Mouse (Mus musculus) limb, embryonic 11.5 days (tissue): Measurements from ENCODE around the gene Miox. TPM values are rescaled to one million over a fixed set of nuclear protein-coding genes. Genes with fewer than 3 reads are reported as not detected.
A peak's percentile ranks its signal among the peaks of the same experiment; 100 is the strongest.

ENCODE experiments used
- ATAC-seq: fragments of 200-750 bp; cut with Nextera tagmentation; 2 replicates; pipeline ENCODE4 v1.8.0; 2017; ENCODE audit warnings: low read depth; ENCODE audit not compliant: insufficient number of reproducible peaks, low FRiP score, low TSS enrichment
- DNase-seq: peaks from one replicate; pipeline ENCODE4 v3.0.0-alpha.2; 2015; ENCODE audit warnings: low spot score
- H3K27ac ChIP-seq: fragments of 300-500 bp; sonication (generic); replicated peaks from 2 replicates; pipeline ENCODE4 v1.5.1; 2014; ENCODE audit warnings: low read depth, mild to moderate bottlenecking, low read length
- H3K27me3 ChIP-seq: fragments of 300-500 bp; sonication (generic); 2 replicates; pipeline ENCODE4 v1.6.1; 2014; ENCODE audit warnings: mild to moderate bottlenecking, low read length, mixed read lengths; ENCODE audit not compliant: control insufficient read depth, insufficient read depth
- H3K36me3 ChIP-seq: fragments of 300-500 bp; sonication (generic); 2 replicates; pipeline ENCODE4 v1.6.1; 2014; ENCODE audit warnings: mild to moderate bottlenecking, low read length, moderate library complexity, mixed read lengths; ENCODE audit not compliant: control insufficient read depth, insufficient read depth
- H3K4me1 ChIP-seq: fragments of 300-500 bp; sonication (generic); 2 replicates; pipeline ENCODE4 v1.6.1; 2014; ENCODE audit warnings: low read length, mixed read lengths; ENCODE audit not compliant: control insufficient read depth, insufficient read depth
- H3K4me2 ChIP-seq: fragments of 300-500 bp; sonication (generic); 2 replicates; pipeline ENCODE4 v1.6.1; 2014; ENCODE audit warnings: low read depth, mild to moderate bottlenecking, moderate library complexity; ENCODE audit not compliant: severe bottlenecking
- H3K4me3 ChIP-seq: fragments of 300-500 bp; sonication (generic); 2 replicates; pipeline ENCODE4 v1.5.1; 2014; ENCODE audit warnings: low read depth, low read length
- H3K9ac ChIP-seq: fragments of 300-500 bp; sonication (generic); 2 replicates; pipeline ENCODE4 v1.6.1; 2014; ENCODE audit warnings: mild to moderate bottlenecking, low read length
- H3K9me3 ChIP-seq: fragments of 300-500 bp; sonication (generic); 2 replicates; pipeline ENCODE4 v1.6.1; 2016; ENCODE audit warnings: low read length; ENCODE audit not compliant: control insufficient read depth
- WGBS: fragments of 180-500 bp; shearing (Covaris S2); extraction: QIAGEN DNeasy Blood & Tissue Kit; methylation state at CpG from one replicate; pipeline ENCODE4 v1.1.7; 2014; 5-methylcytosine and 5-hydroxymethylcytosine counted together
- polyA plus RNA-seq: library from polyadenylated mRNA; unstranded; fragments of >200 nt; fragmentation: Nextera tagmentation; extraction: Ambion mirVana; gene quantifications from 2 replicates; pipeline ENCODE4 v1.2.1, GENCODE M21; 2014

Gene Miox
- polyA plus RNA-seq, 1 experiment from 2014 or later, result not detected

DNA sequence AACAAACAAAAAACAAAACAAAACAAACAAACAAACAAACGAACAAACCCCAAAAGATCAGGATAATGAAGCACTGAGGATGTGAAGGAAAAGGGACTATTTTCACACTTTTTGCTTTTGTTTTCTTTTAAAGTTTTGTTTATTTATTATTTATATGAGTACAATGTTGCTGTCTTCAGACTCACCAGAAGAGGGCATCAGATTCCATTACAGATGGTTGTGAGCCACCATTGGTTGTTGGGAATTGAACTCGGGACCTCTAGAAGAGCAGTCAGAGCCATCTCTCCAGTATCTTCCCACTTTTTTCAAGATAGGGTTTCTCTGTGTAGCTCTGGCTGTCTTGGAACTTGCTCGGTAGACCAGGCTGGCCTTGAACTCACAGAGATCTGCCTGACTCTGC lies 9.1 kb downstream of the Miox start:
- 82% methylated on average over 3 of the region's 3 CpGs for WGBS
- H3K4me3 ChIP-seq, result no peak overlapping the region
- H3K9ac ChIP-seq, result no peak overlapping the region
- H3K27me3 ChIP-seq, result no peaks in the 10 kb centered on the region
- ATAC-seq (no peak), DNase-seq (no peak)
- no peak overlapping the region for H3K4me2 ChIP-seq
- no peaks in the 10 kb centered on the region for H3K4me1 ChIP-seq
- H3K9me3 ChIP-seq, result no peaks in the 10 kb centered on the region
- no peak overlapping the region for H3K27ac ChIP-seq
- no peaks in the 10 kb centered on the region for H3K36me3 ChIP-seq

DNA sequence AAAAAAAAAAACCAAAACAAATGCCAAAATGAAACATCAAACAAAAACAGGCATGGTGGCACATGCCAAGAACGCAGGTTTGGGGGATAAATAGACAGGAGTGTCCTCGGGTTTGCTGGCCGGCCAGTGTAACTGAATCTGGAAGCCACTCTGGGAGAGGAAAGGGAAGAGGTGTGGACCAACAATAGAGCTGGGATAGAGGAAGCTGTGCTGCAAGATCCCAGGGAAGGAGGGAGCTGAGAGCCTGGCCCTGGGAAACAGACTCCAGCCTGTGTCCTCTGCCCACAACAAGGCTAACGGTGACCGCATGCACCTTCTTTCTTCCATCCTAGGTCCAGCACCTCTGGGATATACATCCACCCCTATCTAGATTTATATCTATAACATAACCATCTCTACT lies 16.2 kb downstream of the Miox start:
- ATAC-seq (no peak), DNase-seq (no peak)
- H3K36me3 ChIP-seq, result peaks cover 15% of the 10 kb centered on the region
- H3K9me3 ChIP-seq, result no peaks in the 10 kb centered on the region
- no peak overlapping the region for H3K4me3 ChIP-seq
- WGBS, result 79% methylated on average over 5 of the region's 5 CpGs
- no peak overlapping the region for H3K4me2 ChIP-seq
- no peak overlapping the region for H3K27ac ChIP-seq
- H3K27me3 ChIP-seq, result no peaks in the 10 kb centered on the region
- no peak overlapping the region for H3K9ac ChIP-seq
- peaks cover 8% of the 10 kb centered on the region; the same call in 1 of the 2 replicates for H3K4me1 ChIP-seq

DNA sequence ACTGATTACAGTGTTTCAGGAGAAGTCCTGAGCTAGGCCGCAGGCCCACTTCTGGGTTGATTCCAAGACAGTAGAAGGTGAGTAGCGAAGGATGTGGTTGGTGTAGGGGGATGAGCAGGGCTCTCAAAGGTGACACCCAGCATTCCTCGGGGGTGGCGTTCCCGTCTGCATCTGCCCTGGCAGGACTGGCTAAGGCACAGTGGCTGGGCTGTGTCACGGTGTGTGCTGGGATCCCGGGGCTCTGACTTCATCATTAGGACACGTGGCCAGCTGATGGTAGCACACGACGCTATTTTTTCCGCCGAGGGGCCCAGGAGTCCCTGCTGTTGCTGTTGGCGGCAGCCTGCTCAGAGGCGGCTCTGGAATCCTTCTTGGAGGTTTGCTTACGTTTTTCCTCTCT lies 17.1 kb downstream of the Miox start:
- ATAC-seq (no peak), DNase-seq (no peak)
- Histone ChIP-seq H3K9ac (no peak overlapping the region), H3K4me2 (no peak overlapping the region), H3K27me3 (no peaks in the 10 kb centered on the region), H3K4me3 (no peak overlapping the region), H3K36me3 (peaks cover 15% of the 10 kb centered on the region), H3K9me3 (no peaks in the 10 kb centered on the region), H3K4me1 (peaks cover 8% of the 10 kb centered on the region; the same call in 1 of the 2 replicates), H3K27ac (no peak overlapping the region)
- 89% methylated on average over 15 of the region's 15 CpGs for WGBS

DNA sequence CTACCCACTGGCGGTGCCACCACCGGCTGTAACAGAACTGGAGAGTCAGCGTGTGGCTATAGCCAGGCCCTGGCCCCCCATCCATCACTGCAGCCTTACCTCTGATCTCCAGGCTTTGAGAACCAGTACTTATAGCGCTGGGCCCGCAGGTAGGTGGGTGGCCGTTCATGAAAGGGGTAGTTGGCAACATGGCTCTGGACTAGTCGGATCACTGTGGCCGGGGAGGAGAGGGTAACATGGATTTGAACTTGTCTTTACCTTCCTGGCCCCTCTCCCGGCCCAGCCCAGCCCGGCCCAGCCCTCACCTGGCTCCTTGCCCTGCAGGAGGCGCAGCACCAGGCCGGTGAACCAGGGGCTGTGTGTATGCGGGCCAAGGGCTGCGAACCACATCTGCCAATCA lies 17.9 kb downstream of the Miox start:
- H3K27ac ChIP-seq, result no peak overlapping the region
- peaks cover 15% of the 10 kb centered on the region for H3K36me3 ChIP-seq
- peaks cover 8% of the 10 kb centered on the region; the same call in 1 of the 2 replicates for H3K4me1 ChIP-seq
- H3K9me3 ChIP-seq, result no peaks in the 10 kb centered on the region
- ATAC-seq (no peak), DNase-seq (no peak)
- H3K9ac ChIP-seq, result no peak overlapping the region
- WGBS, result 89% methylated on average over 14 of the region's 14 CpGs
- no peak overlapping the region for H3K4me3 ChIP-seq
- no peaks in the 10 kb centered on the region for H3K27me3 ChIP-seq
- no peak overlapping the region for H3K4me2 ChIP-seq

DNA sequence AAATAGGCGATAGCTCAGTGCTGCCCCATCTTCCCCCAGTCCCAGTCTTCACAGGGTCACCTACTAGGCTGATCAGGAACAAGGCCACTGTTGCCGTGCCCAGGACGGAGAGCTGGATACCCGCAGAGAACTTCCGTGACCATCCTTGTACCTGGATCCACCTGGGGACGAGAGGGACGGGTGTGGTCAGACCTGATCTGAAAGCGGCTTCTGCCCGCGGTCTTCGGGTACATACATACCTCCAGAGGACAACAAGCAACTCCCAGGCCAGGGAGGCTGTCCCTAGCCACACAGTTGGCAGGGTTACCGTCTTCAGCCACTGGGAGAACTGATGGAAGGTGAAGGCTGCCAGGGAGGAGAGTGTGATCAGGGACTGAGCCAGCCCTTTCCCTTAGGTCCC lies 18.6 kb downstream of the Miox start:
- no peak overlapping the region for H3K27ac ChIP-seq

DNA sequence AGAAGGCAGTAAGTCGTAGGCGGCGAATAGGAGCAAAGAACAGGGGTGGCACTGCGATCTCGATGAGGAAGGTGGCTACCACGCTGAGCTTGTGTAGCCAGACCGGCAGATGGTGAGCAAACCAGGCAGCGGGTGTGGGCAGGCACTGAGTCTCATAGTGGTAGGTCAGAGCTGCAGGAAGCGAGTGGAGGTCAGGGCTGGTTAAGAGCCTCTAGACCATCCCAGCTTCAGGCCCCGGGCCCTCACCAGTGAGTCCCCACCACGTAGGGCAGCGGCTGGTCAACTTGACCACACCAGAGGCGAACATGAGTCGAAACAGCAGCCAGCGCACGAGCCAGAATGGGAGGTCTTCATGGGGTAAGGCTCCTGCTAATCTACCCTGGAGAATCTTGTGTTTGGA lies 19.6 kb downstream of the Miox start:
- DNase-seq (no peak), ATAC-seq (no peak)
- Histone ChIP-seq H3K36me3 (peaks cover 15% of the 10 kb centered on the region), H3K4me1 (peaks cover 8% of the 10 kb centered on the region; the same call in 1 of the 2 replicates), H3K4me2 (peak overlapping the region; percentile 75; the same call in 1 of the 2 replicates), H3K4me3 (no peak overlapping the region), H3K27ac (no peak overlapping the region), H3K9me3 (no peaks in the 10 kb centered on the region), H3K9ac (no peak overlapping the region; the same call in 1 of the 2 replicates), H3K27me3 (no peaks in the 10 kb centered on the region)
- 97% methylated on average over 16 of the region's 16 CpGs for WGBS

More for the DNA sequence above, 18.6 kb downstream of the Miox start:
- no peak for ATAC-seq
- Histone ChIP-seq H3K4me3 (no peak overlapping the region), H3K27me3 (no peaks in the 10 kb centered on the region), H3K9ac (no peak overlapping the region), H3K36me3 (peaks cover 15% of the 10 kb centered on the region), H3K4me2 (no peak overlapping the region), H3K4me1 (peaks cover 8% of the 10 kb centered on the region; the same call in 1 of the 2 replicates), H3K9me3 (no peaks in the 10 kb centered on the region)
- no peak for DNase-seq
- 92% methylated on average over 12 of the region's 12 CpGs for WGBS

DNA sequence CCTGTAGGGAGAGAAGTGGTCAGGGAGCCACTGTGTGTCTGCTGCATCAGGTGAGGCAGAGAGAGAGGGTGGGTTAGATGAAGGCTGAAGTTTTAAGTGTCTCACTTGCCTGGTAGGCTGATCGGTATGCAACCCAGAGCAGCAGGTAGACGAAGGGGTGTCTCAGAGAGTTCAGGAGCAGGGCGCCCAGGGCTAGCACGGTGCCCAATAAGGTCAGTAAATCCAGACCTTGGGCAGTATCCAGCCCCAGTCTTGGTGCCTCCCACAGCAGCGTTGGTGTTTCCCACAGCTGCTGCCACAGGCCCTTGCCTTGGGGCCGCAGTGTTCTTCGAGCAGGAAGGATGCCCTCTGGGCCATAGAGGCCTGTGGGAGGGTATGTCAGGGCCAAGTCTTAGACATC lies 20.3 kb downstream of the Miox start:
- Histone ChIP-seq H3K27ac (no peak overlapping the region), H3K4me1 (peaks cover 8% of the 10 kb centered on the region; the same call in 1 of the 2 replicates), H3K9ac (peak overlapping the region; percentile 81), H3K36me3 (peaks cover 15% of the 10 kb centered on the region), H3K4me2 (peak overlapping the region; percentile 75), H3K9me3 (no peaks in the 10 kb centered on the region), H3K27me3 (no peaks in the 10 kb centered on the region), H3K4me3 (peak overlapping the region; percentile 86)
- DNase-seq (no peak), ATAC-seq (no peak)
- WGBS, result 84% methylated on average over 7 of the region's 7 CpGs

DNA sequence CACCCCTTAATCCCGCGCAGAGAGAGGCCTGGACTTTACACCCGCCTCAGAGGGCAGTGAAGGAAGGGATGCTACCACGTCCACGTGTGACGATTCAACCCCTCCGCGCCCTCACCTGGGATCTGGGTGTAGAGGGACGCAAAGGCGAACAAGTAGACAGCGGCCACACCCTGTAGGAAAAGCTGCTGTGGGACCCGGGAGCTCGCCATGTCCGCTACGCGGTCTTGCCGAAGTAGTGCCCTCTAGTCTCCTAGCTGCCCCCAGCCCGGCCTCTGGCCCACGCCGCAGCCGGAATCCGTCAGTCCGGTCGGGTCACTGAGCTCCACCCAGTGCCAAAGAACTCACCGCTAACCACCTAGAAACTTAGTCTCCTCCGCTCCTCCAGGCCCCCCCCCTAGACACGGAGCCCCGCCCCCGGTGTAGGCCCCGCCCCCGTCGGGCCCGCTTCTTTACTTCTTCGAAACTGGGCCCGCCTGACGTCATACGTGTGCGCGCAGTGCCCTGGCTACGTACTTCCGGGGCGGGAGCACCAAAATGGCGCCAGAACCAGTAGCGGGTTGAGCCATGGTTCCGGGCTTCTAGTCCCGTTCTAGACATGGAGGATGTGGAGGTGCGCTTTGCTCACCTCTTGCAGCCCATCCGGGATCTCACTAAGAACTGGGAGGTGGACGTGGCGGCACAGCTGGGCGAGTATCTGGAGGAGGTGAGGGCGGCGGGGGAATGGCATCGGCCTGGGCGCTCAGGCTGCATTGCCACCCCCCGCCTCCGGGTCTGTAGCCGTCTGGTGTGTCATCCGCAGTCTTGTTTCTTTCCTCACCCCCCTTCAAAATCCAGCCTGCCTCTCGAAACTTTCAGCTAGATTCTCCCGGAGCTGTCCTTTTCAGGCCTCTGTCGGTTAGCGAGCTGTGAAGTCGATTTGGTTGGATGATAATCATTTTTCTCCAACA lies 21.3 kb downstream of the Miox start, which contains the start of the genes Lmf2 and Ncaph2:
Lmf2 (minus strand) TSS at position 419 of the 947 bp plus-strand sequence.
Ncaph2 (plus strand) TSS at position 479 of the 947 bp plus-strand sequence.
- peaks cover 14% of the 10 kb centered on the region for H3K36me3 ChIP-seq
- H3K4me1 ChIP-seq, result peaks cover 8% of the 10 kb centered on the region; the same call in 1 of the 2 replicates
- H3K4me2 ChIP-seq, result peak within 1 kb of the TSS; percentile 75
- H3K4me3 ChIP-seq, result peak within 1 kb of the TSS; percentile 86
- peak; percentile 98 for DNase-seq
- under 1% methylated on average over 63 of the region's 64 CpGs for WGBS
- H3K27ac ChIP-seq, result peak within 1 kb of the TSS; percentile 73
- H3K9me3 ChIP-seq, result no peaks in the 10 kb centered on the region
- H3K27me3 ChIP-seq, result no peaks in the 10 kb centered on the region
- H3K9ac ChIP-seq, result peak within 1 kb of the TSS; percentile 81
- peak; percentile 90 for ATAC-seq
